Mouse (Mus musculus) embryonic facial prominence, embryonic 14.5 days (tissue): ENCODE measurements at regions not wholly inside any gene's neighbourhood (a gene's known extent, or its start where the extent isn't known, plus 50 kb on each side); places are given as distances from the start of the nearest gene placed in this dataset.

ENCODE experiments used
- ATAC-seq: fragments of 200-750 bp; cut with Nextera tagmentation; 2 replicates; pipeline ENCODE4 v1.8.0; 2017; ENCODE audit warnings: low read depth, moderate number of reproducible peaks, moderate TSS enrichment
- DNase-seq: peaks from one replicate; pipeline ENCODE4 v3.0.0-alpha.2; 2015; ENCODE audit warnings: low spot score
- H3K27ac ChIP-seq: fragments of 300-500 bp; sonication (generic); replicated peaks from 2 replicates; pipeline ENCODE4 v1.5.1; 2014; ENCODE audit warnings: low read depth, mild to moderate bottlenecking, low read length, moderate library complexity
- H3K27me3 ChIP-seq: fragments of 300-500 bp; sonication (generic); replicated peaks from 2 replicates; pipeline ENCODE4 v1.6.1; 2014; ENCODE audit warnings: low read length; ENCODE audit not compliant: control insufficient read depth, insufficient read depth
- H3K36me3 ChIP-seq: fragments of 300-500 bp; sonication (generic); 2 replicates; pipeline ENCODE4 v1.6.1; 2014; ENCODE audit warnings: low read length, mixed read lengths; ENCODE audit not compliant: control insufficient read depth, insufficient read depth
- H3K4me1 ChIP-seq: fragments of 300-500 bp; sonication (generic); 2 replicates; pipeline ENCODE4 v1.6.1; 2014; ENCODE audit warnings: antibody characterized with exemption, low read length; ENCODE audit not compliant: control insufficient read depth, insufficient read depth
- H3K4me2 ChIP-seq: fragments of 300-500 bp; sonication (generic); 2 replicates; pipeline ENCODE4 v1.6.1; 2014; ENCODE audit warnings: low read depth, mild to moderate bottlenecking, low read length, moderate library complexity, mixed read lengths
- H3K4me3 ChIP-seq: fragments of 300-500 bp; sonication (generic); 2 replicates; pipeline ENCODE4 v1.5.1; 2014; ENCODE audit warnings: low read depth, mild to moderate bottlenecking, low read length
- H3K9ac ChIP-seq: fragments of 300-500 bp; sonication (generic); 2 replicates; pipeline ENCODE4 v1.6.1; 2014; ENCODE audit warnings: low read depth, mild to moderate bottlenecking, low read length, moderate library complexity, mixed read lengths
- H3K9me3 ChIP-seq: fragments of 300-500 bp; sonication (generic); 2 replicates; pipeline ENCODE4 v1.6.1; 2016; ENCODE audit warnings: low read length; ENCODE audit not compliant: control insufficient read depth
- WGBS: fragments of 180-500 bp; shearing (Covaris S2); extraction: QIAGEN DNeasy Blood & Tissue Kit; methylation state at CpG from one replicate; pipeline ENCODE4 v1.1.7; 2014; 5-methylcytosine and 5-hydroxymethylcytosine counted together

- H3K4me2 ChIP-seq, result no peak overlapping the region
- H3K4me1 ChIP-seq, result no peaks in the 10 kb centered on the region
- H3K36me3 ChIP-seq, result no peaks in the 10 kb centered on the region
- H3K4me3 ChIP-seq, result no peak overlapping the region
- ATAC-seq (peak; percentile 65; the same call in 1 of the 2 replicates), DNase-seq (peak; percentile 66)
- WGBS, result 30% methylated on average over 5 of the region's 5 CpGs
- H3K27ac ChIP-seq, result no peak overlapping the region
- H3K27me3 ChIP-seq, result no peaks in the 10 kb centered on the region
- no peaks in the 10 kb centered on the region for H3K9me3 ChIP-seq
- no peak overlapping the region for H3K9ac ChIP-seq
Measured at GRCm38 (mm10) chr15:18189622-18190308, 629.0 kb upstream of the Cdh10 start.

DNA sequence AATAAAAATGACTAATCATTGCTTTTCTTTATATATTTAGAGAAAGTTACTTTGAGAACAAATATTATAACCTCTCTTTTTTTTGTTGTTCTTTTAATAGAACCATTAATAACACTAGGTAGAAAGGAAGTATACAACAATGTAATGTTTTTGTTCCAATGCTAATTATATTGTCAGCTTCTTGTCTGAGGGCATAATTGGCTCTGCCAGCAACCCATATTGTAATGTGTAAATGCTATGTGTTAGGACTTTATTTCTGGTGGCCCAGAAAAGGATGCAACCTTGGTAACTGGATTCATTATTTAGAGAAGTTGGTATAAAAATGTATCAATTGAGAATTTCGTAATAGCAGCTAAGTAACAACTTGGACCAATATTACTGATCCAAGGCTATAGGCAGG is 628.3 kb upstream of the Cdh10 start:
- Histone ChIP-seq H3K9me3 (no peaks in the 10 kb centered on the region), H3K27me3 (no peaks in the 10 kb centered on the region), H3K36me3 (no peaks in the 10 kb centered on the region), H3K27ac (no peak overlapping the region), H3K4me2 (no peak overlapping the region), H3K9ac (no peak overlapping the region), H3K4me3 (no peak overlapping the region), H3K4me1 (no peaks in the 10 kb centered on the region)
- 84% methylated on average over 1 of the region's 1 CpGs for WGBS
- no peak for ATAC-seq
- DNase-seq, result no peak

GRCm38 (mm10) chr15:18211102-18211501 is 607.6 kb upstream of the Cdh10 start:
- no peak overlapping the region for H3K9ac ChIP-seq
- DNase-seq (no peak), ATAC-seq (no peak)
- H3K4me3 ChIP-seq, result no peak overlapping the region
- H3K4me1 ChIP-seq, result no peaks in the 10 kb centered on the region
- no peak overlapping the region for H3K27ac ChIP-seq
- no peaks in the 10 kb centered on the region for H3K27me3 ChIP-seq
- no peaks in the 10 kb centered on the region for H3K9me3 ChIP-seq
- 79% methylated on average over 2 of the region's 2 CpGs for WGBS
- no peaks in the 10 kb centered on the region for H3K36me3 ChIP-seq
- no peak overlapping the region for H3K4me2 ChIP-seq

DNA sequence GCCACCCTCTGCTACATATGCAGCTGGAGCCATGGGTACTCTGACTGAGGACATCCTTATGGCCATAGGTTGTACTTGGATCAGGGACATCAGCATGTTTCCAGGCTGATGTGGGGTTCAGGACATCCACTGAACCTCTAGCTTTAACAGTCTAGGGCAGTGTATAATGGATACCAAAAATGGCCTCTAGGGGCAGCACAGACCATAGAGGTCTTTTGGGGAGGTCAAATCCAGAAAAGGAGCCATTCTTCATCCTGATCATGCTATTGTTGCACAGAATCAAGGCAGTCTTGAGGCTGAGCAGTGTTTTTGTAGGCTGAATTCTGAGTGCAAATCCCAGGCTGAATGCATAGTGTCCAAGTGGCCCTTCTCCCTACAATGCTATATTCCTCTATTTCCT is 598.8 kb upstream of the Cdh10 start:
- Histone ChIP-seq H3K4me1 (no peaks in the 10 kb centered on the region), H3K36me3 (no peaks in the 10 kb centered on the region), H3K27ac (no peak overlapping the region), H3K4me3 (no peak overlapping the region), H3K4me2 (no peak overlapping the region), H3K9ac (no peak overlapping the region), H3K27me3 (no peaks in the 10 kb centered on the region), H3K9me3 (no peaks in the 10 kb centered on the region)
- ATAC-seq (no peak), DNase-seq (no peak)
